In genomic region chr17:56810245-56810644, GRCm38 (mm10) we compare ENCODE assay signal across 8 mouse cellular contexts. TPM values are rescaled to one million over a fixed set of nuclear protein-coding genes. Genes with fewer than 3 reads are reported as not detected.
DNase-seq lines count a peak whose midpoint lies in the region; ATAC-seq and TF ChIP-seq lines count a peak whose summit lies in the region.

No protein-coding gene starts in this region.

- TF ChIP-seq POLR2A in lung, adult 2 months (IDR thresholded peaks at IDR 0.05; ENCODE audit: borderline replicate concordance, extremely low read depth, low read depth, low read length): no peak

- peaks cover 19% of the 10 kb centered on the region for H3K4me1 ChIP-seq in lung, adult 2 months (ENCODE audit: control insufficient read depth, insufficient read depth, low read length)

- peak; percentile 63 to 65 for ATAC-seq in hematopoietic stem cell, adult 5-6 weeks (replicated peaks in 1 of 2; ENCODE audit: insufficient read depth in 1 of 2, low FRiP score in 2 of 2, low TSS enrichment in 1 of 2, low read depth in 1 of 2, poor library complexity in 2 of 2, severe bottlenecking in 2 of 2)

- 3% methylated on average over 3 of the region's 3 CpGs for WGBS in lung, adult 2 months

- TF ChIP-seq CTCF in lung, adult 2 months (IDR thresholded peaks at IDR 0.05; ENCODE audit: insufficient read depth, low read length): no peak

- no peak overlapping the region for H3K4me3 ChIP-seq in lung, adult 2 months (replicated peaks; ENCODE audit: extremely low read depth, low read depth, low read length)

- peak; percentile 98 for DNase-seq in Muller cell, postnatal 12 days (ENCODE audit: inconsistent ontology term)
- DNase-seq in cerebellum, adult 9-10 months: peak; percentile 62
- DNase-seq in frontal cortex, postnatal 14 days (ENCODE audit: low spot score in 2 of 2): peak; percentile 66 to 79
- DNase-seq in layer of hippocampus, adult 9-10 months (ENCODE audit: low spot score): peak; percentile 39
- peak; percentile 79 for DNase-seq in lung, adult 2 months
- peak; percentile 97 for DNase-seq in ovary, adult 18-20 months (ENCODE audit: low spot score)
- peak; percentile 66 for DNase-seq in yolk sac, embryonic 10.5 days (ENCODE audit: low spot score)

RNA-seq across cellular contexts. Expression of gene Rfx2, which starts 20.6 kb away (rescaled TPM):
- 5.0 and 5.1 TPM in 2 replicates for total RNA-seq in hematopoietic stem cell, adult 5-6 weeks (2017)
- polyA plus RNA-seq in lung, adult 2 months (2012; rRNA removed): 24.1 and 27.2 TPM in 2 replicates

RNA-seq across cellular contexts. Expression of gene Prr22, which starts 40.2 kb away (rescaled TPM):
- total RNA-seq in hematopoietic stem cell, adult 5-6 weeks (2017): 1.4 TPM in 1 of 2 replicates, not detected in the other
- 1.6 and 2.2 TPM in 2 replicates for polyA plus RNA-seq in lung, adult 2 months (2012; rRNA removed)

RNA-seq across cellular contexts. Expression of gene Dus3l, which starts 45.7 kb away (rescaled TPM):
- 21.0 and 26.2 TPM in 2 replicates for total RNA-seq in hematopoietic stem cell, adult 5-6 weeks (2017)
- 81.7 and 84.5 TPM in 2 replicates for polyA plus RNA-seq in lung, adult 2 months (2012; rRNA removed)

RNA-seq across cellular contexts. Expression of gene Nrtn, which starts 52.9 kb away (rescaled TPM):
- total RNA-seq in hematopoietic stem cell, adult 5-6 weeks (2017): not detected in 2 replicates
- polyA plus RNA-seq in lung, adult 2 months (2012; rRNA removed): 17.3 and 23.2 TPM in 2 replicates

Comparison
In these comparisons a context has a peak if more than half of its experiments do, and no peak if none do; other contexts are left out.
1. DNase-seq: peak in every context shown above with its lines; median percentile 98 in Muller cell, postnatal 12 days; 97 in ovary, adult 18-20 months; 79 in lung, adult 2 months; 72 in frontal cortex, postnatal 14 days; 66 in yolk sac, embryonic 10.5 days; 62 in cerebellum, adult 9-10 months; 39 in layer of hippocampus, adult 9-10 months.